Mouse (Mus musculus): Measurements from ENCODE around the gene Parp8.

Gene Parp8

GRCm38 (mm10) chr13:117000493-117000892 is 24.8 kb downstream of the Parp8 start:
- H3K36me3 ChIP-seq (ENCODE audit: control insufficient read depth, insufficient read depth, low read length, poor library complexity, severe bottlenecking) = 0 out of 2 replicates have a peak, but pooled peaks cover 2% of the 10 kb centered on the region
- H3K27me3 ChIP-seq (ENCODE audit: control insufficient read depth, insufficient read depth, low read length, poor library complexity, severe bottlenecking) = no peaks in the 10 kb centered on the region
- DNase-seq (ENCODE audit: low read depth, low spot score) = no peak

GRCm38 (mm10) chr13:116991560-116991959 is 33.8 kb downstream of the Parp8 start:
- H3K27me3 ChIP-seq (ENCODE audit: control insufficient read depth, insufficient read depth, low read length, poor library complexity, severe bottlenecking) = no peaks in the 10 kb centered on the region
- DNase-seq (ENCODE audit: low read depth, low spot score) = no peak
- H3K36me3 ChIP-seq (ENCODE audit: control insufficient read depth, insufficient read depth, low read length, poor library complexity, severe bottlenecking) = 0 out of 2 replicates have a peak, but pooled peaks cover 1% of the 10 kb centered on the region

GRCm38 (mm10) chr13:116990327-116990726 is 35.0 kb downstream of the Parp8 start:
- no peak for DNase-seq (ENCODE audit: low read depth, low spot score)
- no peaks in the 10 kb centered on the region for H3K27me3 ChIP-seq (ENCODE audit: control insufficient read depth, insufficient read depth, low read length, poor library complexity, severe bottlenecking)
- H3K36me3 ChIP-seq (ENCODE audit: control insufficient read depth, insufficient read depth, low read length, poor library complexity, severe bottlenecking) = peaks cover 1% of the 10 kb centered on the region; the same call in 1 of the 2 replicates

GRCm38 (mm10) chr13:116988706-116989105 is 36.6 kb downstream of the Parp8 start:
- no peaks in the 10 kb centered on the region; the same call in 1 of the 2 replicates for H3K36me3 ChIP-seq (ENCODE audit: control insufficient read depth, insufficient read depth, low read length, poor library complexity, severe bottlenecking)
- no peak for DNase-seq (ENCODE audit: low read depth, low spot score)
- H3K27me3 ChIP-seq (ENCODE audit: control insufficient read depth, insufficient read depth, low read length, poor library complexity, severe bottlenecking) = no peaks in the 10 kb centered on the region

- DNase-seq (ENCODE audit: low read depth, low spot score) = no peak
- Histone ChIP-seq H3K27me3 (ENCODE audit: control insufficient read depth, insufficient read depth, low read length, poor library complexity, severe bottlenecking) (no peaks in the 10 kb centered on the region), H3K36me3 (ENCODE audit: control insufficient read depth, insufficient read depth, low read length, poor library complexity, severe bottlenecking) (no peaks in the 10 kb centered on the region; the same call in 1 of the 2 replicates)
Measured at GRCm38 (mm10) chr13:116988208-116988607, 37.1 kb downstream of the Parp8 start.

GRCm38 (mm10) chr13:116987284-116987683 is 38.1 kb downstream of the Parp8 start:
- Histone ChIP-seq H3K27me3 (ENCODE audit: control insufficient read depth, insufficient read depth, low read length, poor library complexity, severe bottlenecking) (no peaks in the 10 kb centered on the region), H3K36me3 (ENCODE audit: control insufficient read depth, insufficient read depth, low read length, poor library complexity, severe bottlenecking) (no peaks in the 10 kb centered on the region; the same call in 1 of the 2 replicates)
- DNase-seq (ENCODE audit: low read depth, low spot score) = no peak

GRCm38 (mm10) chr13:116986658-116987057 is 38.7 kb downstream of the Parp8 start:
- DNase-seq (ENCODE audit: low read depth, low spot score) = no peak
- Histone ChIP-seq H3K36me3 (ENCODE audit: control insufficient read depth, insufficient read depth, low read length, poor library complexity, severe bottlenecking) (no peaks in the 10 kb centered on the region; the same call in 1 of the 2 replicates), H3K27me3 (ENCODE audit: control insufficient read depth, insufficient read depth, low read length, poor library complexity, severe bottlenecking) (no peaks in the 10 kb centered on the region)

- H3K27me3 ChIP-seq (ENCODE audit: control insufficient read depth, insufficient read depth, low read length, poor library complexity, severe bottlenecking) = no peaks in the 10 kb centered on the region
- DNase-seq (ENCODE audit: low read depth, low spot score) = no peak
Measured at GRCm38 (mm10) chr13:116974081-116974860, 51.1 kb downstream of the Parp8 start.

GRCm38 (mm10) chr13:116973491-116973890 is 51.8 kb downstream of the Parp8 start:
- no peaks in the 10 kb centered on the region for H3K27me3 ChIP-seq (ENCODE audit: control insufficient read depth, insufficient read depth, low read length, poor library complexity, severe bottlenecking)
- DNase-seq (ENCODE audit: low read depth, low spot score) = no peak
- no peaks in the 10 kb centered on the region; the same call in 1 of the 2 replicates for H3K36me3 ChIP-seq (ENCODE audit: control insufficient read depth, insufficient read depth, low read length, poor library complexity, severe bottlenecking)

More at GRCm38 (mm10) chr13:116974081-116974860, 51.1 kb downstream of the Parp8 start:
- H3K36me3 ChIP-seq (ENCODE audit: control insufficient read depth, insufficient read depth, low read length, poor library complexity, severe bottlenecking) = no peaks in the 10 kb centered on the region; the same call in 1 of the 2 replicates

- H3K27me3 ChIP-seq (ENCODE audit: control insufficient read depth, insufficient read depth, low read length, poor library complexity, severe bottlenecking) = no peaks in the 10 kb centered on the region
- peak; percentile 21 for DNase-seq (ENCODE audit: low read depth, low spot score)
- no peaks in the 10 kb centered on the region for H3K36me3 ChIP-seq (ENCODE audit: control insufficient read depth, insufficient read depth, low read length, poor library complexity, severe bottlenecking)
Measured at GRCm38 (mm10) chr13:116972036-116972611, 53.2 kb downstream of the Parp8 start.

- DNase-seq (ENCODE audit: low read depth, low spot score) = no peak
- Histone ChIP-seq H3K27me3 (ENCODE audit: control insufficient read depth, insufficient read depth, low read length, poor library complexity, severe bottlenecking) (no peaks in the 10 kb centered on the region), H3K36me3 (ENCODE audit: control insufficient read depth, insufficient read depth, low read length, poor library complexity, severe bottlenecking) (no peaks in the 10 kb centered on the region)
Measured at GRCm38 (mm10) chr13:116970706-116971428, 54.5 kb downstream of the Parp8 start.

GRCm38 (mm10) chr13:116969650-116970049 is 55.7 kb downstream of the Parp8 start:
- Histone ChIP-seq H3K36me3 (ENCODE audit: control insufficient read depth, insufficient read depth, low read length, poor library complexity, severe bottlenecking) (no peaks in the 10 kb centered on the region), H3K27me3 (ENCODE audit: control insufficient read depth, insufficient read depth, low read length, poor library complexity, severe bottlenecking) (no peaks in the 10 kb centered on the region)
- DNase-seq (ENCODE audit: low read depth, low spot score) = no peak

GRCm38 (mm10) chr13:116968906-116969305 is 56.4 kb downstream of the Parp8 start:
- Histone ChIP-seq H3K36me3 (ENCODE audit: control insufficient read depth, insufficient read depth, low read length, poor library complexity, severe bottlenecking) (no peaks in the 10 kb centered on the region), H3K27me3 (ENCODE audit: control insufficient read depth, insufficient read depth, low read length, poor library complexity, severe bottlenecking) (no peaks in the 10 kb centered on the region)
- DNase-seq (ENCODE audit: low read depth, low spot score) = no peak

GRCm38 (mm10) chr13:116967459-116967858 is 57.9 kb downstream of the Parp8 start:
- H3K27me3 ChIP-seq (ENCODE audit: control insufficient read depth, insufficient read depth, low read length, poor library complexity, severe bottlenecking) = no peaks in the 10 kb centered on the region
- no peak for DNase-seq (ENCODE audit: low read depth, low spot score)
- H3K36me3 ChIP-seq (ENCODE audit: control insufficient read depth, insufficient read depth, low read length, poor library complexity, severe bottlenecking) = no peaks in the 10 kb centered on the region

Measured in splenic B cell, adult 2 months (primary cell).